Mouse (Mus musculus) neural tube, embryonic 11.5 days (tissue): ENCODE measurements around the gene Olfr187. TPM values are rescaled to one million over a fixed set of nuclear protein-coding genes. Genes with fewer than 3 reads are reported as not detected.
"Not testable (repeated sequence)": the region's sequence is repeated elsewhere in the genome, so short reads cannot be mapped to it uniquely, and the experiment has no call there.

Experiments used
- ATAC-seq: fragments of 200-750 bp; cut with Nextera tagmentation; 2 replicates; pipeline ENCODE4 v1.8.0; 2017; ENCODE audit warnings: moderate number of reproducible peaks, mild to moderate bottlenecking, moderate TSS enrichment, moderate library complexity; ENCODE audit not compliant: insufficient read depth, low FRiP score, low TSS enrichment
- DNase-seq: peaks from one replicate; pipeline ENCODE4 v3.0.0-alpha.2; 2015; ENCODE audit warnings: low spot score
- H3K27ac ChIP-seq: fragments of 300-500 bp; sonication (generic); 2 replicates; pipeline ENCODE4 v1.5.1; 2014; ENCODE audit warnings: low read depth, mild to moderate bottlenecking, low read length
- H3K27me3 ChIP-seq: fragments of 300-500 bp; sonication (generic); 2 replicates; pipeline ENCODE4 v1.6.1; 2014; ENCODE audit warnings: mild to moderate bottlenecking, low read length, mixed read lengths; ENCODE audit not compliant: control insufficient read depth, insufficient read depth
- H3K36me3 ChIP-seq: fragments of 300-500 bp; sonication (generic); 2 replicates; pipeline ENCODE4 v1.6.1; 2014; ENCODE audit warnings: mild to moderate bottlenecking, low read length, moderate library complexity, mixed read lengths; ENCODE audit not compliant: control insufficient read depth, insufficient read depth
- H3K4me1 ChIP-seq: fragments of 300-500 bp; sonication (generic); 2 replicates; pipeline ENCODE4 v1.6.1; 2014; ENCODE audit warnings: low read length, mixed read lengths; ENCODE audit not compliant: control insufficient read depth, insufficient read depth
- H3K4me2 ChIP-seq: fragments of 300-500 bp; sonication (generic); 2 replicates; pipeline ENCODE4 v1.6.1; 2014; ENCODE audit warnings: low read depth, mild to moderate bottlenecking, moderate library complexity
- H3K4me3 ChIP-seq: fragments of 300-500 bp; sonication (generic); 2 replicates; pipeline ENCODE4 v1.5.1; 2014; ENCODE audit warnings: low read depth, low read length
- H3K9ac ChIP-seq: fragments of 300-500 bp; sonication (generic); 2 replicates; pipeline ENCODE4 v1.6.1; 2014; ENCODE audit warnings: mild to moderate bottlenecking, low read length
- H3K9me3 ChIP-seq: fragments of 300-500 bp; sonication (generic); 2 replicates; pipeline ENCODE4 v1.6.1; 2016; ENCODE audit warnings: low read length; ENCODE audit not compliant: control insufficient read depth
- WGBS: fragments of 180-500 bp; shearing (Covaris S2); extraction: QIAGEN DNeasy Blood & Tissue Kit; methylation state at CpG from one replicate; pipeline ENCODE4 v1.1.7; 2014; 5-methylcytosine and 5-hydroxymethylcytosine counted together
- polyA plus RNA-seq: library from polyadenylated mRNA; unstranded; fragments of >200 nt; fragmentation: Nextera tagmentation; extraction: Ambion mirVana; gene quantifications from 2 replicates; pipeline ENCODE4 v1.2.1, GENCODE M21; 2014

Olfr187 gene
- polyA plus RNA-seq: not detected in 2 replicates

GRCm38 (mm10) chr16:59039710-59040109, at the start of gene Olfr187:
TSS of gene Olfr187 (minus strand) at chr16:59039767.
- H3K9me3 ChIP-seq: no peaks in the 10 kb centered on the region
- DNase-seq: no peak
- H3K4me1 ChIP-seq: no peaks in the 10 kb centered on the region
- H3K4me2 ChIP-seq: no peak within 1 kb of the TSS
- H3K36me3 ChIP-seq: no peaks in the 10 kb centered on the region
- 86% methylated on average over 7 of the region's 7 CpGs for WGBS
- H3K9ac ChIP-seq: no peak within 1 kb of the TSS
- H3K4me3 ChIP-seq: no peak within 1 kb of the TSS
- H3K27me3 ChIP-seq: no peaks in the 10 kb centered on the region
- no peak for ATAC-seq
- no peak within 1 kb of the TSS for H3K27ac ChIP-seq

GRCm38 (mm10) chr16:59081113-59081512, 41.5 kb upstream of the Olfr187 start:
- H3K4me1 ChIP-seq, H3K9ac ChIP-seq, ATAC-seq, DNase-seq, H3K4me2 ChIP-seq, H3K27ac ChIP-seq, H3K27me3 ChIP-seq, H3K9me3 ChIP-seq, H3K4me3 ChIP-seq, H3K36me3 ChIP-seq: not testable (repeated sequence)
- 81% methylated on average over 2 of the region's 2 CpGs for WGBS

- ATAC-seq: no peak
- Histone ChIP-seq H3K9me3 (no peaks in the 10 kb centered on the region), H3K27ac (no peak within 1 kb of the TSS), H3K9ac (no peak within 1 kb of the TSS), H3K4me2 (no peak within 1 kb of the TSS), H3K27me3 (no peaks in the 10 kb centered on the region), H3K4me3 (no peak within 1 kb of the TSS), H3K36me3 (no peaks in the 10 kb centered on the region), H3K4me1 (no peaks in the 10 kb centered on the region)
- WGBS: 88% methylated on average over 5 of the region's 5 CpGs
- no peak for DNase-seq
These were observed 38.3 kb upstream of the Olfr187 start, which contains the start of gene Olfr190 for GRCm38 (mm10) chr16:59077905-59078304. TSS of gene Olfr190 (minus strand) at chr16:59078005.

GRCm38 (mm10) chr16:59073520-59073919, 34.0 kb upstream of the Olfr187 start:
- Histone ChIP-seq H3K36me3 (no peaks in the 10 kb centered on the region), H3K27ac (no peak overlapping the region), H3K9me3 (no peaks in the 10 kb centered on the region), H3K27me3 (no peaks in the 10 kb centered on the region), H3K4me1 (no peaks in the 10 kb centered on the region), H3K4me3 (no peak overlapping the region), H3K4me2 (no peak overlapping the region), H3K9ac (no peak overlapping the region)
- ATAC-seq (no peak), DNase-seq (no peak)
- WGBS: 86% methylated on average over 1 of the region's 1 CpGs

- ATAC-seq: no peak
- Histone ChIP-seq H3K4me1 (no peaks in the 10 kb centered on the region), H3K4me2 (no peak overlapping the region)
These were observed 32.2 kb upstream of the Olfr187 start for GRCm38 (mm10) chr16:59071755-59072154.

GRCm38 (mm10) chr16:59062411-59062810, 22.8 kb upstream of the Olfr187 start:
- not testable (repeated sequence) for H3K4me1 ChIP-seq, ATAC-seq, DNase-seq, H3K36me3 ChIP-seq, H3K4me3 ChIP-seq, H3K4me2 ChIP-seq, H3K27ac ChIP-seq, H3K9ac ChIP-seq, H3K9me3 ChIP-seq, H3K27me3 ChIP-seq
- 80% methylated on average over 3 of the region's 3 CpGs for WGBS

More at GRCm38 (mm10) chr16:59071755-59072154, 32.2 kb upstream of the Olfr187 start:
- DNase-seq: no peak
- H3K27me3 ChIP-seq: no peaks in the 10 kb centered on the region
- no peaks in the 10 kb centered on the region for H3K36me3 ChIP-seq
- H3K27ac ChIP-seq: no peak overlapping the region
- no peaks in the 10 kb centered on the region for H3K9me3 ChIP-seq
- no peak overlapping the region for H3K4me3 ChIP-seq
- no peak overlapping the region for H3K9ac ChIP-seq

- not testable (repeated sequence) for H3K4me3 ChIP-seq, H3K4me1 ChIP-seq, H3K27ac ChIP-seq, H3K36me3 ChIP-seq, H3K9ac ChIP-seq, DNase-seq, ATAC-seq, H3K27me3 ChIP-seq, H3K4me2 ChIP-seq, H3K9me3 ChIP-seq
- 92% methylated on average over 2 of the region's 2 CpGs for WGBS
These were observed 9.7 kb upstream of the Olfr187 start for GRCm38 (mm10) chr16:59049286-59049685.

- no peaks in the 10 kb centered on the region for H3K27me3 ChIP-seq
- no peak for DNase-seq
- WGBS: 72% methylated on average over 1 of the region's 1 CpGs
These were observed 9.3 kb upstream of the Olfr187 start for GRCm38 (mm10) chr16:59048860-59049259.

GRCm38 (mm10) chr16:59047579-59047978, 8.0 kb upstream of the Olfr187 start:
- no peak for DNase-seq
- no peaks in the 10 kb centered on the region for H3K27me3 ChIP-seq
- no peak for ATAC-seq
- no peaks in the 10 kb centered on the region for H3K36me3 ChIP-seq
- H3K27ac ChIP-seq: no peak overlapping the region
- no peaks in the 10 kb centered on the region for H3K9me3 ChIP-seq
- H3K4me3 ChIP-seq: no peak overlapping the region
- no peak overlapping the region for H3K4me2 ChIP-seq
- WGBS: 74% methylated on average over 4 of the region's 4 CpGs
- H3K9ac ChIP-seq: no peak overlapping the region
- H3K4me1 ChIP-seq: no peaks in the 10 kb centered on the region

More at GRCm38 (mm10) chr16:59048860-59049259, 9.3 kb upstream of the Olfr187 start:
- Histone ChIP-seq H3K9me3 (no peaks in the 10 kb centered on the region), H3K4me1 (no peaks in the 10 kb centered on the region), H3K9ac (no peak overlapping the region), H3K4me2 (no peak overlapping the region), H3K36me3 (no peaks in the 10 kb centered on the region), H3K27ac (no peak overlapping the region), H3K4me3 (no peak overlapping the region)
- no peak for ATAC-seq
